Mouse (Mus musculus): ENCODE results near the gene Nmnat2. TPM values are rescaled to one million over a fixed set of nuclear protein-coding genes. Genes with fewer than 3 reads are reported as not detected.

Nmnat2 gene
- polyA plus RNA-seq, 1 experiment: 0.63 TPM

DNA sequence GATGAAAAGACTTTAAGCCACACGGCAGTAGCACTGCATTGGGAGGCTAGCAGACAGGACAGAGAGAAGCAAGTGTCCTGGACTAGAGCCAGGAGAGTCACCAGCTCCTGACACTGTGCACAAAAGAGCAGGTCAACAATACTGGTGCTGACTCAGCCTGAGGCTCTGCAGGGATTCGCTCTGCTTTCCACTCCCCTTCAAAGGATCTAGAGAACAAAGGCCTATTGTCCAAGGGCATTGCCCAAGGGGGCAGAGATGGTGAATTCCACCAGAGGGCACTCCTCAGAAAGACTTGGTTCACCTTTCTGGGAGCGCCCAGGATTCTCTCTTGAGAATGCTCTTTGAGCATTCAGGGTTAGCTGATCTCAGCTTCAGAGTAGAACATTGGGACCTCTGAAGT is 85.3 kb downstream of the Nmnat2 start:
- Histone ChIP-seq H3K27me3 (ENCODE audit: control insufficient read depth, insufficient read depth, low read length) (no peaks in the 10 kb centered on the region), H3K36me3 (ENCODE audit: control insufficient read depth, insufficient read depth, low read length) (no peaks in the 10 kb centered on the region), H3K4me3 (ENCODE audit: extremely low read depth, insufficient read depth, insufficient read length) (no peak overlapping the region), H3K4me1 (ENCODE audit: control insufficient read depth, insufficient read depth, insufficient read length) (no peaks in the 10 kb centered on the region; the same call in 1 of the 2 replicates), H3K27ac (ENCODE audit: insufficient read depth, low read length) (no peak overlapping the region)
- DNase-seq (ENCODE audit: low read depth in 1 of 2, low spot score in 2 of 2): no peak
- 59% methylated on average over 3 of the region's 3 CpGs for WGBS
- no peak for TF ChIP-seq POLR2A (IDR thresholded peaks at IDR 0.05; ENCODE audit: low read depth, low read length)
- no peak for TF ChIP-seq CTCF (IDR thresholded peaks at IDR 0.05; ENCODE audit: extremely low read depth, insufficient read depth, insufficient read length, insufficient replicate concordance)

DNA sequence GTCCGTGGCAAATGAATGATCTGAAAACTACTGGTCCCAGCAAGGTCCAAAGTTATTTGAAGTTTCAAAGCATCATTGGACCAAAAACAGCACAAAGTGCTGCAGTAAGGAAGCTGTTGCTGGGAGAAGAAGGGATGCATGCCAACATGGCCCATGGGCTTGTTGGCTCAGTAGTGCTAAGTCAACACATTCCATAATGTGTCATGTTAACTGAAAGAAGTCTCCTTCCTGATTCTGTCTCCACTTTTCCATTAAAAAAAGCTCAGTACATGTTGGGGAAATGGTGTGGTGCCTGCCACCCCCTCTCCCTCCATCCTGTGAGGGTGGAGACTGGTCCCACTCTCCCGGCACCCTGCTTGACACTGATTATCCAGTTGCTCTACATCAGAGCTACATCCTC is 86.3 kb downstream of the Nmnat2 start:
- Histone ChIP-seq H3K27ac (ENCODE audit: insufficient read depth, low read length) (no peak overlapping the region), H3K4me1 (ENCODE audit: control insufficient read depth, insufficient read depth, insufficient read length) (no peaks in the 10 kb centered on the region), H3K36me3 (ENCODE audit: control insufficient read depth, insufficient read depth, low read length) (no peaks in the 10 kb centered on the region), H3K27me3 (ENCODE audit: control insufficient read depth, insufficient read depth, low read length) (no peaks in the 10 kb centered on the region), H3K4me3 (ENCODE audit: extremely low read depth, insufficient read depth, insufficient read length) (no peak overlapping the region)
- no peak for DNase-seq (ENCODE audit: low read depth in 1 of 2, low spot score in 2 of 2)
- no peak for TF ChIP-seq POLR2A (IDR thresholded peaks at IDR 0.05; ENCODE audit: low read depth, low read length)
- no peak for TF ChIP-seq CTCF (IDR thresholded peaks at IDR 0.05; ENCODE audit: extremely low read depth, insufficient read depth, insufficient read length, insufficient replicate concordance)
- 84% methylated on average over 2 of the region's 2 CpGs for WGBS

GRCm38 (mm10) chr1:153042318-153042717 is 87.5 kb downstream of the Nmnat2 start:
- TF ChIP-seq POLR2A (IDR thresholded peaks at IDR 0.05; ENCODE audit: low read depth, low read length): no peak
- TF ChIP-seq CTCF (IDR thresholded peaks at IDR 0.05; ENCODE audit: extremely low read depth, insufficient read depth, insufficient read length, insufficient replicate concordance): no peak
- Histone ChIP-seq H3K4me3 (ENCODE audit: extremely low read depth, insufficient read depth, insufficient read length) (no peak overlapping the region), H3K36me3 (ENCODE audit: control insufficient read depth, insufficient read depth, low read length) (no peaks in the 10 kb centered on the region), H3K4me1 (ENCODE audit: control insufficient read depth, insufficient read depth, insufficient read length) (no peaks in the 10 kb centered on the region), H3K27me3 (ENCODE audit: control insufficient read depth, insufficient read depth, low read length) (no peaks in the 10 kb centered on the region), H3K27ac (ENCODE audit: insufficient read depth, low read length) (no peak overlapping the region)
- WGBS: 64% methylated on average over 2 of the region's 2 CpGs
- no peak for DNase-seq (ENCODE audit: low read depth in 1 of 2, low spot score in 2 of 2)

- Histone ChIP-seq H3K27me3 (ENCODE audit: control insufficient read depth, insufficient read depth, low read length) (no peaks in the 10 kb centered on the region), H3K36me3 (ENCODE audit: control insufficient read depth, insufficient read depth, low read length) (no peaks in the 10 kb centered on the region), H3K4me1 (ENCODE audit: control insufficient read depth, insufficient read depth, insufficient read length) (no peaks in the 10 kb centered on the region), H3K27ac (ENCODE audit: insufficient read depth, low read length) (no peak overlapping the region), H3K4me3 (ENCODE audit: extremely low read depth, insufficient read depth, insufficient read length) (no peak overlapping the region)
- TF ChIP-seq CTCF (IDR thresholded peaks at IDR 0.05; ENCODE audit: extremely low read depth, insufficient read depth, insufficient read length, insufficient replicate concordance) (no peak), POLR2A (IDR thresholded peaks at IDR 0.05; ENCODE audit: low read depth, low read length) (no peak)
- WGBS: 74% methylated on average over 6 of the region's 6 CpGs
- DNase-seq (ENCODE audit: low read depth in 1 of 2, low spot score in 2 of 2): no peak
These were observed 88.5 kb downstream of the Nmnat2 start for GRCm38 (mm10) chr1:153043332-153043731.

- no peak for DNase-seq (ENCODE audit: low read depth in 1 of 2, low spot score in 2 of 2)
- Histone ChIP-seq H3K4me3 (ENCODE audit: extremely low read depth, insufficient read depth, insufficient read length) (no peak overlapping the region), H3K27me3 (ENCODE audit: control insufficient read depth, insufficient read depth, low read length) (no peaks in the 10 kb centered on the region), H3K4me1 (ENCODE audit: control insufficient read depth, insufficient read depth, insufficient read length) (no peaks in the 10 kb centered on the region), H3K27ac (ENCODE audit: insufficient read depth, low read length) (no peak overlapping the region), H3K36me3 (ENCODE audit: control insufficient read depth, insufficient read depth, low read length) (no peaks in the 10 kb centered on the region)
- TF ChIP-seq POLR2A (IDR thresholded peaks at IDR 0.05; ENCODE audit: low read depth, low read length) (no peak), CTCF (IDR thresholded peaks at IDR 0.05; ENCODE audit: extremely low read depth, insufficient read depth, insufficient read length, insufficient replicate concordance) (no peak)
- WGBS: 81% methylated on average over 11 of the region's 11 CpGs
These were observed 90.6 kb downstream of the Nmnat2 start for GRCm38 (mm10) chr1:153045368-153045767.

DNA sequence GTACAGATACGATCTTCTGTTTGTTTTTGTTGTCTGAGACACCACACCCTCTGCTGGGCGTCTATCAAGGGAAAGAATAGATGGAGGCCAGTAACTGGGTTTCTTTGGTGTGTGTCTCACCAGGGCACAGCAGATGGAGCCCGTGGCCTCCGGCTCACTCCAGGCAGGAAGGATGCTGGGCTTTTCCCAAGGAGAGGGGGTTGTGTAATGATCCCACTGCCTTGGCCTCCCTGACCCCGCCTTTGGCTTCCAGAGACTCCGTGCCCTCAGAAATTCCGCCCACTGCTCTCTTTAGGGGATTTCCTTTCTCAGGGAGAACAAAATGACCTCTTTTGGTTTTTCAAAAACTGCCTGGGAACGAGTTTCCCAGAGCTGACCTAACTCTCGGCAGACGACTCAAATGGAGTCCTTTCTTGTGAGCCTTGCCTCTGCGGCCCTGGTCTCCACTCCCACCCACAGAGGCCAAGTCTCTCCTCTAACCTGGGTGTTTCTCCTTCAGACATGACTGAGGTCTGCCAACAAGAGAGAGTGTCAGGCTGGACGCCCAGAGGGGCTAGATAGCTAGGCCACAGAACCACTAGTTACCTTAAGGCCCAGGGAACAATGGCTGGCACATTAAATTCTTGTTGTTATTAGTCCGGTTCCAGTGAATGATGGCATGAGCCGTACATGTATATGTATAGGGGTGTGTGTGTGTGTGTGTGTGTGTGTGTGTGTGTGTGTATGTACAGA is 93.5 kb downstream of the Nmnat2 start:
- TF ChIP-seq POLR2A (IDR thresholded peaks at IDR 0.05; ENCODE audit: low read depth, low read length): no peak
- no peak for TF ChIP-seq CTCF (IDR thresholded peaks at IDR 0.05; ENCODE audit: extremely low read depth, insufficient read depth, insufficient read length, insufficient replicate concordance)
- peak in 1 of 2 experiments; percentile 6 for DNase-seq (ENCODE audit: low read depth in 1 of 2, low spot score in 2 of 2)
- WGBS: 74% methylated on average over 14 of the region's 14 CpGs

GRCm38 (mm10) chr1:153049451-153049850 is 94.7 kb downstream of the Nmnat2 start:
- Histone ChIP-seq H3K4me1 (ENCODE audit: control insufficient read depth, insufficient read depth, insufficient read length) (no peaks in the 10 kb centered on the region), H3K27me3 (ENCODE audit: control insufficient read depth, insufficient read depth, low read length) (no peaks in the 10 kb centered on the region), H3K27ac (ENCODE audit: insufficient read depth, low read length) (no peak overlapping the region), H3K36me3 (ENCODE audit: control insufficient read depth, insufficient read depth, low read length) (no peaks in the 10 kb centered on the region), H3K4me3 (ENCODE audit: extremely low read depth, insufficient read depth, insufficient read length) (no peak overlapping the region)
- WGBS: 89% methylated on average over 2 of the region's 2 CpGs
- TF ChIP-seq CTCF (IDR thresholded peaks at IDR 0.05; ENCODE audit: extremely low read depth, insufficient read depth, insufficient read length, insufficient replicate concordance) (no peak), POLR2A (IDR thresholded peaks at IDR 0.05; ENCODE audit: low read depth, low read length) (no peak)
- DNase-seq (ENCODE audit: low read depth in 1 of 2, low spot score in 2 of 2): no peak

More for the DNA sequence above, 93.5 kb downstream of the Nmnat2 start:
- H3K36me3 ChIP-seq (ENCODE audit: control insufficient read depth, insufficient read depth, low read length): no peaks in the 10 kb centered on the region
- no peak overlapping the region for H3K4me3 ChIP-seq (ENCODE audit: extremely low read depth, insufficient read depth, insufficient read length)
- no peaks in the 10 kb centered on the region for H3K27me3 ChIP-seq (ENCODE audit: control insufficient read depth, insufficient read depth, low read length)
- H3K4me1 ChIP-seq (ENCODE audit: control insufficient read depth, insufficient read depth, insufficient read length): no peaks in the 10 kb centered on the region
- peak overlapping the region; percentile 53; the same call in 1 of the 2 replicates for H3K27ac ChIP-seq (ENCODE audit: insufficient read depth, low read length)

Measured in spleen, adult 2 months (tissue).